Mouse (Mus musculus) midbrain, embryonic 15.5 days (tissue): ENCODE measurements at regions not wholly inside any gene's neighbourhood (a gene's known extent, or its start where the extent isn't known, plus 50 kb on each side); places are given as distances from the start of the nearest gene placed in this dataset.

Source experiments
- ATAC-seq: fragments of 200-750 bp; cut with Nextera tagmentation; replicated peaks from 2 replicates; pipeline ENCODE4 v1.8.0; 2017; ENCODE audit warnings: moderate TSS enrichment
- H3K27ac ChIP-seq: fragments of 300-500 bp; sonication (generic); 2 replicates; pipeline ENCODE4 v1.5.1; 2015; ENCODE audit warnings: mild to moderate bottlenecking, inconsistent platforms
- H3K27me3 ChIP-seq: fragments of 300-500 bp; sonication (generic); replicated peaks from 2 replicates; pipeline ENCODE4 v1.6.1; 2015; ENCODE audit warnings: inconsistent platforms
- H3K36me3 ChIP-seq: fragments of 300-500 bp; sonication (generic); replicated peaks from 2 replicates; pipeline ENCODE4 v1.6.1; 2015; ENCODE audit warnings: inconsistent platforms
- H3K4me1 ChIP-seq: fragments of 300-500 bp; sonication (generic); 2 replicates; pipeline ENCODE4 v1.6.1; 2015; ENCODE audit warnings: inconsistent platforms
- H3K4me2 ChIP-seq: fragments of 300-500 bp; sonication (generic); 2 replicates; pipeline ENCODE4 v1.6.1; 2015; ENCODE audit warnings: inconsistent platforms, mild to moderate bottlenecking, moderate library complexity
- H3K4me3 ChIP-seq: fragments of 300-500 bp; sonication (generic); 2 replicates; pipeline ENCODE4 v1.5.1; 2015; ENCODE audit warnings: mild to moderate bottlenecking, inconsistent platforms
- H3K9ac ChIP-seq: fragments of 300-500 bp; sonication (generic); 2 replicates; pipeline ENCODE4 v1.6.1; 2015; ENCODE audit warnings: mild to moderate bottlenecking, inconsistent platforms
- H3K9me3 ChIP-seq: fragments of 300-500 bp; sonication (generic); 2 replicates; pipeline ENCODE4 v1.6.1; 2016; ENCODE audit warnings: inconsistent platforms
- WGBS: fragments of 180-500 bp; shearing (Covaris S2); methylation state at CpG from one replicate; pipeline ENCODE4 v1.1.7; 2015; ENCODE audit warnings: mixed read lengths; 5-methylcytosine and 5-hydroxymethylcytosine counted together

- Histone ChIP-seq H3K9me3 (no peaks in the 10 kb centered on the region), H3K4me3 (no peak overlapping the region), H3K36me3 (no peaks in the 10 kb centered on the region), H3K4me2 (no peak overlapping the region), H3K27me3 (no peaks in the 10 kb centered on the region), H3K9ac (no peak overlapping the region), H3K27ac (no peak overlapping the region), H3K4me1 (no peaks in the 10 kb centered on the region)
- 63% methylated on average over 3 of the region's 3 CpGs for WGBS
- ATAC-seq: no peak
These were observed 60.9 kb upstream of the Rgs1 start for GRCm38 (mm10) chr1:144309901-144310300.

- Histone ChIP-seq H3K4me1 (no peaks in the 10 kb centered on the region), H3K4me2 (no peak overlapping the region), H3K27ac (no peak overlapping the region), H3K9ac (no peak overlapping the region), H3K9me3 (no peaks in the 10 kb centered on the region), H3K36me3 (no peaks in the 10 kb centered on the region), H3K4me3 (no peak overlapping the region), H3K27me3 (no peaks in the 10 kb centered on the region)
- 92% methylated on average over 5 of the region's 5 CpGs for WGBS
- no peak for ATAC-seq
These were observed 59.3 kb upstream of the Rgs1 start for GRCm38 (mm10) chr1:144308313-144308712.

- Histone ChIP-seq H3K36me3 (no peaks in the 10 kb centered on the region), H3K4me2 (no peak overlapping the region), H3K4me3 (no peak overlapping the region), H3K4me1 (no peaks in the 10 kb centered on the region), H3K9ac (no peak overlapping the region), H3K27ac (no peak overlapping the region), H3K9me3 (no peaks in the 10 kb centered on the region), H3K27me3 (no peaks in the 10 kb centered on the region)
- 95% methylated on average over 2 of the region's 2 CpGs for WGBS
- ATAC-seq: no peak
These were observed 58.8 kb upstream of the Rgs1 start for GRCm38 (mm10) chr1:144307854-144308285.

GRCm38 (mm10) chr1:144307017-144307853, 58.2 kb upstream of the Rgs1 start:
- Histone ChIP-seq H3K9me3 (no peaks in the 10 kb centered on the region), H3K4me2 (no peak overlapping the region), H3K36me3 (no peaks in the 10 kb centered on the region), H3K27me3 (no peaks in the 10 kb centered on the region), H3K4me1 (no peaks in the 10 kb centered on the region), H3K4me3 (no peak overlapping the region), H3K9ac (no peak overlapping the region), H3K27ac (no peak overlapping the region)
- no peak for ATAC-seq
- WGBS: 60% methylated on average over 7 of the region's 7 CpGs

GRCm38 (mm10) chr1:144306284-144306683, 57.2 kb upstream of the Rgs1 start:
- H3K4me2 ChIP-seq: no peak overlapping the region
- H3K36me3 ChIP-seq: no peaks in the 10 kb centered on the region
- no peak for ATAC-seq
- no peaks in the 10 kb centered on the region for H3K9me3 ChIP-seq
- 66% methylated on average over 2 of the region's 2 CpGs for WGBS
- no peaks in the 10 kb centered on the region for H3K4me1 ChIP-seq
- H3K27me3 ChIP-seq: no peaks in the 10 kb centered on the region
- no peak overlapping the region for H3K4me3 ChIP-seq
- H3K27ac ChIP-seq: no peak overlapping the region
- H3K9ac ChIP-seq: no peak overlapping the region

GRCm38 (mm10) chr1:144300670-144301069, 51.6 kb upstream of the Rgs1 start:
- no peaks in the 10 kb centered on the region for H3K9me3 ChIP-seq
- ATAC-seq: no peak
- H3K36me3 ChIP-seq: no peaks in the 10 kb centered on the region
- H3K4me2 ChIP-seq: no peak overlapping the region
- H3K27ac ChIP-seq: no peak overlapping the region
- no peaks in the 10 kb centered on the region for H3K27me3 ChIP-seq
- H3K4me1 ChIP-seq: no peaks in the 10 kb centered on the region
- no peak overlapping the region for H3K9ac ChIP-seq
- H3K4me3 ChIP-seq: no peak overlapping the region
- WGBS: 87% methylated on average over 2 of the region's 2 CpGs
